Mouse (Mus musculus) testis, adult 2 months (tissue): ENCODE measurements around the gene Dst.

Experiments used
- CTCF ChIP-seq: fragments of 200-500 bp; IDR thresholded peaks from 2 replicates; pipeline ENCODE4 v1.5.1; 2012; ENCODE audit warnings: low read depth, mild to moderate bottlenecking, inconsistent platforms, low read length, moderate library complexity; ENCODE audit not compliant: control insufficient read depth, insufficient read depth, insufficient replicate concordance
- POLR2A ChIP-seq: fragments of 200-500 bp; IDR thresholded peaks from 2 replicates; pipeline ENCODE4 v1.6.1; 2012; ENCODE audit warnings: low read depth, mild to moderate bottlenecking, inconsistent platforms, low read length, moderate library complexity; ENCODE audit not compliant: control insufficient read depth

- TF ChIP-seq CTCF (no peak), POLR2A (no peak)
Observed at GRCm38 (mm10) chr1:33898373-33898772, 9.7 kb upstream of the Dst start.
